Mouse (Mus musculus): Measurements from ENCODE around the gene Grid1. TPM values are rescaled to one million over a fixed set of nuclear protein-coding genes. Genes with fewer than 3 reads are reported as not detected.
A peak's percentile ranks its signal among the peaks of the same experiment; 100 is the strongest.

Gene Grid1
- polyA plus RNA-seq, 1 experiment from 2014 or later = 1.5 TPM

DNA sequence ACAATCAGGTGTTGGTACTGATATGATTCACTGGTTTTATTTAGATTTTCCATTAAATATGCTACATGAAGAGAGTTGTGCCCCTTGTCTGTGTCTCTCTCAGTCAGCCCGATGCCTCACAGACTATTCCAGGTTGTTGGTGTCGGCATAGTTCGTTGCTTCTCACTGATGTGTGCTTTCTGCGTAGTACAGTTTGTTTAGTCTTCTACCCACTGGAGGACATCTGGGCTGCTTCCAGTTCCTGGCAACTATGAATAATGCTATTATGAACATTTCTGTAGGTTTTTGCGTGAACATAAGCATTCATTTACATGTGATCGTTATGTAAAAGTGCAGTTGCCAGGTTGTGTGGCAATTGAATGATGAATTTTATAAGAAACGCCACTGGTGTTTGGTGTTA lies 633.8 kb downstream of the Grid1 start:
- WGBS = 88% methylated on average over 7 of the region's 7 CpGs
- Histone ChIP-seq H3K4me3 (replicated peaks) (no peak overlapping the region), H3K9me3 (no peaks in the 10 kb centered on the region)

DNA sequence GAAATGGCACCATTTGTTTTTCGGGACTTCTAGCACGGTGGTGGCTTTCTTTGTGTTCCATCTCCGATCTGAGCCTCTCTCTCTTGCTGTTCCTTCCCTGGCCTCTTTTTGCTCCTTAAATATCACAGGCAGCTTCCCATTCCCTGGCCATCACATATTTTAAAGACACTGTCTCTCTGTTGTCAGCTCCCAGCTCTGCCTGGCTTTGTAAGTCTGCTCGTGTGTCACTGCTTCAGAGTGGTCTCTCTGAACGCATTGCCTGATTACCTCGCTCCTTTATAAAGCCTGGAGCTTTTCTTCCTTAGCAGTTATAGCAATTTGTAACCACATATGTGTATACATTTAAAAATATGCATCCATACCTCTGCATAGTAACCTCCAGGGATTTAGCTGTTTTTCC lies 648.3 kb downstream of the Grid1 start:
- ATAC-seq (ENCODE audit: low FRiP score) = no peak
- Histone ChIP-seq H3K4me1 (no peaks in the 10 kb centered on the region), H3K27ac (no peak overlapping the region), H3K27me3 (no peaks in the 10 kb centered on the region), H3K9ac (no peak overlapping the region), H3K4me3 (replicated peaks) (no peak overlapping the region), H3K4me2 (no peak overlapping the region), H3K36me3 (replicated peaks) (no peaks in the 10 kb centered on the region), H3K9me3 (no peaks in the 10 kb centered on the region)
- WGBS = 65% methylated on average over 6 of the region's 6 CpGs

More for the DNA sequence above, 633.8 kb downstream of the Grid1 start:
- no peaks in the 10 kb centered on the region for H3K36me3 ChIP-seq (replicated peaks)
- no peak overlapping the region for H3K27ac ChIP-seq
- ATAC-seq (ENCODE audit: low FRiP score) = no peak
- no peak overlapping the region for H3K4me2 ChIP-seq
- no peaks in the 10 kb centered on the region for H3K4me1 ChIP-seq
- no peak overlapping the region for H3K9ac ChIP-seq
- H3K27me3 ChIP-seq = no peaks in the 10 kb centered on the region

- H3K27ac ChIP-seq = no peak overlapping the region
- H3K36me3 ChIP-seq (replicated peaks) = no peaks in the 10 kb centered on the region
- ATAC-seq (ENCODE audit: low FRiP score) = no peak
- H3K4me1 ChIP-seq = no peaks in the 10 kb centered on the region
- 85% methylated on average over 2 of the region's 2 CpGs for WGBS
- no peak overlapping the region for H3K9ac ChIP-seq
- no peaks in the 10 kb centered on the region for H3K27me3 ChIP-seq
- H3K4me2 ChIP-seq = no peak overlapping the region
- no peaks in the 10 kb centered on the region for H3K9me3 ChIP-seq
- H3K4me3 ChIP-seq (replicated peaks) = no peak overlapping the region
These were observed 666.1 kb downstream of the Grid1 start for GRCm38 (mm10) chr14:35486017-35486416.

DNA sequence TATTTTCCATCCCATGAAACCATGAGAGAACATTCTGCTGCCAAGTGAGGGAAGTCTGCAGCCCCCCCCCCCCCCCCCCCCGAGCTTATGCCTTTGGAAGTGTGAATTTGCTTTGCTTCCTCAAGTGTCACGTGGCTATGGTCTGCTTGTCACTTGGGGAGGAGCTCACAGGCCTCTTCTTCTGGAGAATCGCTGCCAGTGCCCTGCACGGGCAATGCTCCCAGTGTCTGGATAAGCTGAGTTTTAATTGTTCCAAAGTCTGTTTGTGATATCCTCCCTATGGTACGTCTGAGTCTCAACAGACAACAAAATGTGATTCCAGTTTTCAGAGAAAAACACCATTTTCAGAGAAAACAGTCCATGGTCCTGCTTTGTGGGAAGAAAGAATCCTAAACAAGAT lies 682.4 kb downstream of the Grid1 start:
- Histone ChIP-seq H3K27me3 (no peaks in the 10 kb centered on the region), H3K4me1 (no peaks in the 10 kb centered on the region), H3K4me2 (no peak overlapping the region), H3K9ac (no peak overlapping the region), H3K27ac (no peak overlapping the region), H3K9me3 (no peaks in the 10 kb centered on the region), H3K4me3 (replicated peaks) (no peak overlapping the region), H3K36me3 (replicated peaks) (no peaks in the 10 kb centered on the region)
- WGBS = 68% methylated on average over 5 of the region's 5 CpGs
- no peak for ATAC-seq (ENCODE audit: low FRiP score)

DNA sequence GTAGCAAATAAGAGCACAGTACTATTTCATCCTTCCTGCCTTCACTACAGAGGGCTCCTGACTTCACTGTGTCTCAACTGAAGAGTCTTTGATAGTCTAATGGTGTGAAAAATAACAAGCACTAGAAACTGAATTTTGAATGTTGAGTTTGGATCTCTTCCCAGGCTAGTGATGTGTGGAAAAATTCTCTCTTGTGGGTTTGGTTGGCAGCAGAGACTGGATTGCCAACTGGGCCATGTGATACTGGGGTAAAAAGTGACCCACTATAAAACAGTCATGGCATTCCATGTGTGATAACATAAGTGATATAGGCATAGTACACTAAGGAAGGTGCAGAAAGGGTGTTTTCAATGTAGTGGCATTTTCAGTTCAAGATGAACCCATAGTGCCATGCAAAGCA lies 699.5 kb downstream of the Grid1 start:
- Histone ChIP-seq H3K4me1 (no peaks in the 10 kb centered on the region), H3K9me3 (no peaks in the 10 kb centered on the region), H3K9ac (no peak overlapping the region), H3K36me3 (replicated peaks) (no peaks in the 10 kb centered on the region), H3K4me3 (replicated peaks) (no peak overlapping the region), H3K4me2 (no peak overlapping the region), H3K27me3 (no peaks in the 10 kb centered on the region), H3K27ac (no peak overlapping the region)
- ATAC-seq (ENCODE audit: low FRiP score) = no peak

DNA sequence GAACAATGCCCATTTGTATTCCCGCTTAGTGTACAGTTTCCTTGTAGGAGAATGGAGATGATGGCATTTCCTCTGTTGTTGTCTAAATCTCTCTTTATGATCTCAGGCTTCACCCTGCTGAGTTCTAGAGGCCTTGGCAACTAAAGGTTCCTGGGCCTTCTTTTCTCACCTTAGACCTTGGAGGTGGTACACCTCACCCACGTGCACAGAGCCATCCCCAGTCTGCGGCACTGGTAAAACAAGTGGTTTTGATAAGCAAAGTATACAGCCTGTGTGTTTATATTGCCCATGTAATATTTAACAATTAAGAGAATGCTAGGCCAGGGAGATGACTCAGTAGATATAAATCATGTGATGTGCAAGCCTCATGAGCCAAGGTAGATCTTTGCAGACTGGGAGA lies 718.9 kb downstream of the Grid1 start:
- Histone ChIP-seq H3K9ac (no peak overlapping the region), H3K36me3 (replicated peaks) (no peaks in the 10 kb centered on the region), H3K4me3 (replicated peaks) (no peak overlapping the region), H3K27me3 (no peaks in the 10 kb centered on the region), H3K4me1 (peaks cover 6% of the 10 kb centered on the region; the same call in 1 of the 2 replicates), H3K9me3 (no peaks in the 10 kb centered on the region), H3K4me2 (no peak overlapping the region), H3K27ac (no peak overlapping the region)
- ATAC-seq (ENCODE audit: low FRiP score) = no peak
- 82% methylated on average over 3 of the region's 3 CpGs for WGBS

DNA sequence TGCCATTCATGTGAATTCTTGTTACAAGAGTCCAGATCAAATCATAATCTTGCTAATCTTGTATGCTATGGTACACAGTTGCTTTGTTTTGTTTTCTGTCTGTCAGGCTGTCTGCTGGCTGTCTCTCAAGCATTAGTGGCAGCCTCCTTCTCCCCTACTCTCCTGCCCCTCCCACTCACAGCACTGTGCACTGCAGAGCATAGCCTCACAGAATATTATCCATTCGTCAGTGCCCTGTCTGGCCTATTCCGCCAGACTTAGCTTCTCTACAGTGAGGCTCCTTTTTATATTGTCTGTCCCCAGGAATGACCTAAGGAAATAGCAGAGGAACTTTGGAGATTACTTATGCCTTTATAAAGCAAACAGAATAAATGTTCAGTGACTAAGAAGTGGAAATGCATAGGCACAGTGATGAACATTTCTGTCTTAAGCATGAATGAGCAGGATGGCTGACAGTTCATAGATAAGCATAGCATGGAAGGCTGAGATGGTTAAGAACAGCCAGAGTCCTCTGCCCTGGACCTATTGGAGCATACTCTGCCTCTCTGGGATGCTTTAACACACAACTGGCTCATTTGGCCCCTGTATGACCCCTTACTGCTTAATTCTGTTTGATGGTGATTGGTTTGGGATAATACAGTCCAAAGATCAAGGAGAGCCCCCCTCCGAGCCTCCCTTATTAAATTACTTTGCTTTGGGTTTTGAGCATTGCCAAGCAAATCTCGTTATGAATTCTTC lies 721.5 kb downstream of the Grid1 start:
- Histone ChIP-seq H3K27me3 (no peaks in the 10 kb centered on the region), H3K9me3 (no peaks in the 10 kb centered on the region), H3K4me3 (replicated peaks) (no peak overlapping the region), H3K27ac (no peak overlapping the region), H3K9ac (no peak overlapping the region), H3K4me2 (no peak overlapping the region), H3K4me1 (peaks cover 6% of the 10 kb centered on the region; the same call in 1 of the 2 replicates), H3K36me3 (replicated peaks) (no peaks in the 10 kb centered on the region)
- peak; percentile 33; the same call in 1 of the 2 replicates for ATAC-seq (ENCODE audit: low FRiP score)
- 21% methylated on average over 4 of the region's 4 CpGs for WGBS

- 61% methylated on average over 1 of the region's 1 CpGs for WGBS
- H3K4me1 ChIP-seq = peaks cover 6% of the 10 kb centered on the region; the same call in 1 of the 2 replicates
- ATAC-seq (ENCODE audit: low FRiP score) = no peak
- H3K36me3 ChIP-seq (replicated peaks) = no peaks in the 10 kb centered on the region
- H3K27me3 ChIP-seq = no peaks in the 10 kb centered on the region
- H3K27ac ChIP-seq = no peak overlapping the region
- H3K9me3 ChIP-seq = no peaks in the 10 kb centered on the region
- H3K9ac ChIP-seq = no peak overlapping the region
- H3K4me2 ChIP-seq = no peak overlapping the region
- no peak overlapping the region for H3K4me3 ChIP-seq (replicated peaks)
These were observed 722.1 kb downstream of the Grid1 start for GRCm38 (mm10) chr14:35541992-35542380.

DNA sequence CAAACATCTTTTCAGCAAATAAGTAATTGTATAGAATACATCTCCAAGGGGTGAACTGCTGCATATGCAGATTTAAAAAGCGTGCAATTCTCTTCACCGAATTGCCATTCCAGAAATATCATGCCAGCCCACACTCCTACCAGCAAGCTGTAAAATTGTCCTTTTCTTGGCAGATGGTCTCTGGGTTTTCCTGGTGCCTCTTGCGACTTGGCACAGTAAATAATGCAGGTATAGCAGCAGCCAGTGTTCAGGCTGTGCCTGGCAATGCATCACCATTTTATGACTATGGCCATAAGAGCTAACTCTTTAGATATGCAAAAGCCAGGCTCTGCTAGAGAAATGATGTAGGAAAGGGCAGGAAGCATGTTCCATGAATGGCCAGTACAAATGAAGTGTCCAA lies 734.4 kb downstream of the Grid1 start:
- H3K4me1 ChIP-seq = no peaks in the 10 kb centered on the region
- H3K27me3 ChIP-seq = no peaks in the 10 kb centered on the region
- no peak overlapping the region for H3K4me3 ChIP-seq (replicated peaks)
- no peaks in the 10 kb centered on the region for H3K36me3 ChIP-seq (replicated peaks)
- no peak for ATAC-seq (ENCODE audit: low FRiP score)
- H3K27ac ChIP-seq = no peak overlapping the region
- H3K9me3 ChIP-seq = no peaks in the 10 kb centered on the region
- no peak overlapping the region for H3K4me2 ChIP-seq
- no peak overlapping the region for H3K9ac ChIP-seq
- 84% methylated on average over 3 of the region's 3 CpGs for WGBS

DNA sequence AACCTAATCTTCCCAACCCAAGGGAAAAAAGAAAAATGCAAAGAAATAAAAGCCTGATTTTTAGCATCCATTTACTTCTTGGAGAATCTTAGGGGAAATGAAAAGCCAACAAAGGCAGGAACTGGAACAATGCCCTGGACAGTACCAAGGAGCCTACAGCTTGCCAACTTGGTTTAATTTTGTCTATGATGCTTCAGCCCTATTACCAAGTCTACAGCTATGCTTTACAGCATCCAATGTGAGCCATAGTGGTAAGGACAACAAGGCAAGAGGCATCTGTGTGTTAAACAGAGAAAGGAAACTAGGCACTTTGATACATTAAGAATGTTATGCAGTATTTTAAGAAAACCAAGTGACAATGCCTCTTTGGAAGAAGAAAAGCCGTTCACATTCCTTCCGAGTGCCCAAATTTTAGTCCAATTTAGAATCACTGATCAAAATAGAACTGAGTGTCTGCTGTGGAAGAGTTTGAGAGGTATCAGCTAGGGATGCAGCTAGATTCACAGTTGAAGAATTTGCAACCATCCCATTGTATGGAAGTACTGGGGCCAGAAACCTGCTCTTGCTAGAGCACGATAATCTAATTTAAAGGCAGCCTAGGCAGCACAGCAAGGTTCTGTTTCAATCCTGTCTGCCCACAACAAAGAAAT lies 741.5 kb downstream of the Grid1 start:
- 91% methylated on average over 3 of the region's 3 CpGs for whole genome bisulfite sequencing
- no peaks in the 10 kb centered on the region for H3K27me3 ChIP-seq
- no peak overlapping the region for H3K9ac ChIP-seq
- H3K4me3 ChIP-seq (replicated peaks) = no peak overlapping the region
- no peaks in the 10 kb centered on the region for H3K36me3 ChIP-seq (replicated peaks)
- ATAC-seq (ENCODE audit: low FRiP score) = no peak
- H3K9me3 ChIP-seq = no peaks in the 10 kb centered on the region
- H3K4me1 ChIP-seq = no peaks in the 10 kb centered on the region
- H3K27ac ChIP-seq = no peak overlapping the region
- H3K4me2 ChIP-seq = no peak overlapping the region

- H3K27me3 ChIP-seq = no peaks in the 10 kb centered on the region
- no peak overlapping the region for H3K9ac ChIP-seq
- no peaks in the 10 kb centered on the region for H3K36me3 ChIP-seq (replicated peaks)
- 94% methylated on average over 4 of the region's 4 CpGs for WGBS
- no peaks in the 10 kb centered on the region for H3K4me1 ChIP-seq
- H3K4me2 ChIP-seq = no peak overlapping the region
- no peak overlapping the region for H3K4me3 ChIP-seq (replicated peaks)
- no peaks in the 10 kb centered on the region for H3K9me3 ChIP-seq
- no peak overlapping the region for H3K27ac ChIP-seq
- no peak for ATAC-seq (ENCODE audit: low FRiP score)
These were observed 753.1 kb downstream of the Grid1 start for GRCm38 (mm10) chr14:35572991-35573502.

- 70% methylated on average over 2 of the region's 2 CpGs for WGBS
- H3K36me3 ChIP-seq (replicated peaks) = no peaks in the 10 kb centered on the region
- no peak for ATAC-seq (ENCODE audit: low FRiP score)
These were observed 754.6 kb downstream of the Grid1 start for GRCm38 (mm10) chr14:35574489-35574888.

DNA sequence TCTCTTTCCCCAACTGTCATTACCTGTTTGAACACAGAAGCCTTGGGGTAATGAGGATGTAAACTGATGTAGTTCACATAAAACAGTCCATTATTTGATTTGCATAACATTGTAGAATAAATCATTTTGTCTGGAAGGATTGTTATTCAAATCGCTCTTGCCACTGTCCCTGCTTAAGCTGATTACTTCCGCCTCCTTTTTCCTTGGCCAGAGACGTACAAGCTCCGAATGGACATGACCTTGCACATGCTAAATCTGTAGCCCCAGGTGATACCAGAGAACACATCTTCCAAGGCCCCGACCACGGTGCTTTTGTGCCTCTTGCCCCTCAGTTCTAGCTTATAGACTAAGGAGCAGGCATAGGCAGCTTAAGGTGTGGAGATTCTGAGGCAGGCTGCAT lies 755.4 kb downstream of the Grid1 start:
- ATAC-seq (ENCODE audit: low FRiP score) = no peak
- 59% methylated on average over 6 of the region's 6 CpGs for WGBS
- H3K27me3 ChIP-seq = no peaks in the 10 kb centered on the region
- H3K4me3 ChIP-seq (replicated peaks) = no peak overlapping the region
- H3K9me3 ChIP-seq = no peaks in the 10 kb centered on the region
- no peaks in the 10 kb centered on the region for H3K36me3 ChIP-seq (replicated peaks)
- no peak overlapping the region for H3K27ac ChIP-seq
- no peaks in the 10 kb centered on the region for H3K4me1 ChIP-seq
- H3K9ac ChIP-seq = no peak overlapping the region
- no peak overlapping the region for H3K4me2 ChIP-seq

More at GRCm38 (mm10) chr14:35574489-35574888, 754.6 kb downstream of the Grid1 start:
- Histone ChIP-seq H3K4me1 (no peaks in the 10 kb centered on the region), H3K4me3 (replicated peaks) (no peak overlapping the region), H3K9ac (no peak overlapping the region), H3K9me3 (no peaks in the 10 kb centered on the region), H3K27ac (no peak overlapping the region), H3K4me2 (no peak overlapping the region), H3K27me3 (no peaks in the 10 kb centered on the region)
